Mouse (Mus musculus): ENCODE data around the gene Cops3.
"Not testable (repeated sequence)": the region's sequence is repeated elsewhere in the genome, so short reads cannot be mapped to it uniquely, and the experiment has no call there.

The Cops3 gene

DNA sequence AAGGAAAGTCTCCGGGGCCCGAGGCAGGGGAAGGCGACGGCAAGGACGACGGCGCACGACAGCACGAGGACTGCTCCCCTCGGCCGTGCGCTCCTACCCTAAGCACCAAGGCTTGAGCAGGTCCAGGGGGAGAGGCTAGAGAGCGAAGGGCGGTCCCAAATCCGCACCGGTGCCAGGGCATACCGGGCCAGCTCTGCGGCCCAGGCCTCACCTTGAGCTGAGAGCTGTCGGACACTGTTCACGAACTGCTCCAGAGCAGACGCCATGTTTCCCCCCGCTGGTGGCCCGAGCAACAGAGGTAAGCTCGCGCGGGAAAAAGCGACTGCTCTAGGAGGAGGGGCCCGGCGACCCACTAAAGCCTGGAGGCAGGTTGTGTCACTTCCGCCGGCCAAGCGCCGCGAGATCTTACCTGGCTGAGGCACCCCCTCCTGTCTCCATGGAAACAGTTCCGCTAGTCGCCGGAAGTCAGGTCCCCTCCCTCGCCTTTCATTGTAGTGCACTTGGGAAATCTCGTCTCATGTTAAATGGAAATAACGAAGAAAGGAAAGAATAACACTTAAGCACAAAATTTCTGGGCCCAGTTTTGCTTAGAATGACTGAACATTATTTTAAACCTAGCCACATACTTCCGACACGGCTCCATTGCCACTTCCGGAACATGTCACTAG is at the start of gene Cops3:
Cops3 (minus strand) TSS at position 380 of the 668 bp plus-strand sequence.
- peak; percentile 91 for DNase-seq (ENCODE audit: extremely low spot score, low read depth, low spot score)

DNA sequence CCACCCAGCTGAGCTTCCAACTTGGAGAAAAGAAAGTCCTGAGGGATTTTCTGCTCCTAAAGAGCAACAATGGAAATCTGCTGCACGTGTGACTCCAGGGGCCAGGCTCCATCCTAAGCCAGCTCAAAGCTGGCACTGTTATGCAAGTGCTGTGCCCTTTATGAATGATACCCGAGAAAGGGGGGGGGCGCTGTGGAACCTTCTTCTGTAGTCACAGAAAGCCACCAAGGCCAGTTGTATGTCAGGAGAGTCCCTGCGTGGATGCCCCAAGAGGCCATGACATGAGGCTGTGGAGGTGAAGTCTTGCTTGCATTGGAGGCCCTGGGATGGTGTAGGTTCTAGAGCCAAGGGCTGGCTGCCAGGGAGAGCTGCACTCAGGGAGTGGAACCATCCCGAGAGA is 48.5 kb upstream of the Cops3 start:
- DNase-seq (ENCODE audit: extremely low spot score, low read depth, low spot score), result no peak

DNA sequence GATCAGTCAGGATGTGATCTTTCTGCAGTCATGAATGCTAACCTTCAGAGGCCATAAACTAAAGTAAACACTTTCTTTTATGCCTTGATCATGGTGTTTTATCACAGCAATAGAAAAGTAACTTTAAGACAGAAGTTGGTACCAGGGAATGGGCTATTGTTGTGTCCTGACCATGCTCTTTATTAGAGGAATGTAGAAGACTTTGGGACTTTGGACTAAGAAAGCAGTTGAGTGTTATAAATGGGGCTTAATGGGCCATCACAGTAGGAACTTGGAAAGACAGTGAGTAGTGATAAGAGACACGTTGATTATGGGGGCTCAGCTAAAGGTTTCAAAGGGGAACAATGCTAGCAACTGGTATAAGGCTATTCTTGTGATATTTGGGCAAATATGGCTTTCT is 47.3 kb upstream of the Cops3 start:
- DNase-seq (ENCODE audit: extremely low spot score, low read depth, low spot score), result no peak

DNA sequence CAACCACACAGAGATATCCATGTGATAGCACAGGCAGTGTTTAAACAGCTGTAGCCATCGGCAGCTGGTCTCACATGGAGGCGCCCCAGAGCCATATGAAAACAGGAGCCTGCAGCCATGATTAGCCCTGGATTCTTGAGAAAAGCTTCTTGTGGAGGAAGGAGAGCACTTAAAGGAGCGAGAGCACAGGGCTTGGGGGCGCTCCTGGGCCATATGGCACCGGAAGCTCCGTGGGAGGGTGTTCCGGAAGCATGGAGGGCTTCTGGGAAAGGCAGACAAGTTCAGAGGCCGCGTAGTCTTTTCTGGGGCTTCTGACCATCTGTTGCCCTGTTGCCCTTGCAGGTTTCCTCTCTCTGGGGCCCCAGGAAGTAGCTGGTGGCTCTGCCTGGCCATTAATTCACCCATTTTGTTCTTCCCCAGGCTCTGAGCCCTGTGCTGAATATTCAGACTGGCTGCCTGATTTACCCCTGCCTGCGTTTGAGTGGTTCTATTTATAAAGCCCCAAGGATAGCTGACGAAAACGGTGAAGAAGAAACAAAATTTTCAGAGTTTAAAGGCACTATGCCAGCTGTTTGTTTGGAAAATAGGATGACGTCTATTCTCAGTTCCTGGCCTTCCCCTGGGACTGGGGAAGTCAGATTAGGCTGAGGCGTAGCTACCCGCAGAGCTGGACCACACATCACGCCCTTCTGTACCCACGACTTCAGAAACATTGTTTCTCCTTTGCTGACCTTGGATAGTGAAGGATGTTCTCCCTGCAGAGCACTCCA is 45.8 kb upstream of the Cops3 start:
- no peak for DNase-seq (ENCODE audit: extremely low spot score, low read depth, low spot score)

DNA sequence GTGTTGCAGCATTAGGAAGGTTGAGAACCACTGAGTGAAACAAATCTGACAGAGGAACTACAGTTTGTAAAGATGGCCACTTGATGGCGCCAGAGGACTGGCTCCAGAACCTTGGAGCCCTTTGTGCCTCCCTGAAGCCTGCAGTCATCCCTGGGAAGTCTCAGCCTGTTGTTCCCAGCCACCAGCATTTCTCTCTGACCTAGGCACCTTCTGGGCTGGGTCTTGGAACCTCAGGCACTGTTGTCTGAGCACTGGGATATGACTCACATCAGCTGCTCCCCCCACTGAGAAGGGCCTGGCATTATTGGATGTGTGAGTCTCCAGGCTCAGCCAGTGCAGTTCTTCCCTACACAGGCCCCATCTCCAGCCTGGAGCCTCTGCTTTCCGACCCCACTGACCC is 40.4 kb upstream of the Cops3 start:
- DNase-seq (ENCODE audit: extremely low spot score, low read depth, low spot score), result peak; percentile 76

DNA sequence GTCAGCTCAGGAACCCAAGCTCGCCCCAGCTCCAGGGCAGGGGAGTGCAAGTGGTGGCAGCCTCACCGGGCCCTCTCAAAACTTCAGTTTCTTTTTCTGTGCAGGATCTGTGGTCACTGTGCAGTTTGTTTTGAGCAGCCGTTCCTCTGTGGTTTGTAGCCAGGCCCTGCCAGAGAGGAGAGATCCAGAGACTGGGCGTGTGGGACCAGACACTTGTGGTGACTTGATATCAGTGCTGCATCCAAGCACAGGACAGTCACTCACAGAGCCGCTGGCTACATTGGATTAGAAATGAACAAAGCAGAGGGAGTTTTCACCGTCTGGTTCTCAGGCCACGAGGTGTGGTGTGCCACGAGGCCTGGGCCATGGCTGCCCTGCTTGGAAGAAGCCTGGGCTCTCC is 32.5 kb upstream of the Cops3 start:
- no peak for DNase-seq (ENCODE audit: extremely low spot score, low read depth, low spot score)

DNA sequence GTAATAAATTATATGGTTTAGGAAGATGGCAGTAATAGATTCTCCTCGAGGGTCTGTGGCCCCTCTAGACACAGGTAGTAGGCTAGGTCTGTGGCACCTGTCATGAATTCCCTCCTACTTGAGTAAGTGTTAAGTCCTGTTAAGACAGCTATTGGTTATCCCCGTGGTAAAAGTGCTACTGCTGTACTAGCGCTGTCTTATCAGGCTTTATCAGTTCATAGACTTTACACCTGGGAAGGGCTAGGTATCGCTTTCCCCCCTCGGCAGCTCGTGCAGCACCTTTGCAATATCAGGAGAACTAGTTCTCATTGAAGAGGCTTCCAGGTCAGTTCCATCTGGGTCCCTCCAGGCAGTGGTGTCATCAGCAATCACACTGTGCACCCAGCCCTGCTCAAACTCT is 24.7 kb upstream of the Cops3 start:
- no peak for DNase-seq (ENCODE audit: extremely low spot score, low read depth, low spot score)

DNA sequence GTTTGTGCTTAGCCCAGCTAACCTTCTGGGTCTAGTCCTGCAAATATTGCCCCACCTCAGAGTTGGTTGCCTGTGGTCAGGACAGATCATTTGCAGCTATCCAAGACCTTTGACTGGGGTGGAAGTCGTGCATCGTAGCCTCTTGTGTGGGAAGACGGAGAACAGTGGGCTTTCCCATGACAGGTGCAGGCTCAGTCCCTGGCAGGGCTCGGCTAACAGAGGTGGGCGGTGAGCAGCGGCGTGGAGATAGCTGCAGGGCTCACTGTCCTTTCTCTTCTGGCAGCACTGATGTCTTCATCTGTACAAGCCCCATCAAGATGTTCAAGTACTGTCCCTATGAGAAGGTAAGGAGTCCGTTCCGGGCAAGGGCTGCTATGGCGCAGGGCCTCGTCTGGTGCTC is 20.8 kb upstream of the Cops3 start:
- DNase-seq (ENCODE audit: extremely low spot score, low read depth, low spot score), result no peak

DNA sequence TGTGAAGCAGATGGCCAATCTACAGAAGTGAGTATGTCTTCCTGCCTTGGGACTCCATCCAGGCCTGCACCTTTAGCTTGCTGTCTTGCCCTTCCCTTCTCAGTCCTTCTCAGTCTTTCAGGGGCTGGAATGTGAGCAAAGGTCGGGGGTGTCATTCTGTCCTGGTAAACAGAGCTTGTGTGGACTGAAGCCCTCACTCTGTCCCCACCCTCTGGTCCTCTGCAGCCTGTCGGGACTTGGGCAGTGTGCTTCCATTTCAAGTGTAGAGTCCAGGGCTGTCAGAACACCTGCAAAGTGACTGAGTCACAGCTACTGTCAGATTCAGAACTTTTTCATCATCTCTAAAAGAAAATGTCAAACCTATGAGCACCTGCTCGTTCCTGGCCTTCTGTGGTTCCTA is 13.2 kb upstream of the Cops3 start:
- DNase-seq (ENCODE audit: extremely low spot score, low read depth, low spot score), result no peak

DNA sequence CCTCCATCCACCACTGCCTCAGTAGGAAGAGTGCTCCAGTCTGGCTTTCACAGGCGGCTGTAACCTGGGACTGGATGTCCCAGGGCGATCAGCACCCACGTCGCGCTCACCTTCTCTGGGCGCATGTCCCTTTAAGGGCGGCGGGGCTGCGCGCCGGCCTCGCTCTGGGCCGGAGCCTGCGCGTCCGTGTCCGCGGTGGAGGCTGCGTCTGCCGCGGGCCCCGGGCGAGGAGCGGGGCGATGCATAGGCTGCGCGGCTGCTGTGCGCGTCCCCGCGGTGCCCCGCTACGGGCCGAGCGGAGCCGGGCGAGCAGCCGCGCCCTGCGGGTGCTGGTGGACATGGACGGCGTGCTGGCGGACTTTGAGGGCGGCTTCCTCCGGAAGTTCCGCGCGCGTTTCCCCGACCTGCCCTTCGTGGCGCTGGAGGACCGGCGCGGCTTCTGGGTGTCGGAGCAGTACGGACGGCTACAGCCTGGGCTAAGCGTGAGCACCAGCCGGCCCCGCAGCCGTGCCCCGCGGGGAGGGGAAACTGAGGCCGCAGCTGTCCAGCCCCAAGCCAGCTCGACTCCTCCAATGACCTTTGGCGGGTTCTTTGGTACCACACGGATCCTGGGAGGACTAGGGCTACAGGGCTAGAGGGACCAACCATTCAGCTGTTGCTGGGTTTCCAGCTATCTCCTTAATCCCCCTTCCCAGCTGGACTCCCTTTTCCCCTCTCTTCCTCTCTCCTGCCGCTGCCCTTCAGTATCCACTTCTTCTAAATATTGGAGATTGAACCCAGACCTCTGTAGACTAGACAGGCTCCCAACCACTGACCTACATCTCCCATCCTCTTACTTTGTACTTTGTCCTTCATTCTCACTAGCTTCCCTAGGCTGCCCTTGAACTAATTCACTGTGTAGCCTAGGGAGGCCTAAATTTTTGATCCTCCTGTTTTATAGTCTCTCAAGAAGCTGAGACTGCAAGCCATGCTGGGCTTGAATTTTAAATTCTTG is 8.6 kb upstream of the Cops3 start:
- DNase-seq (ENCODE audit: extremely low spot score, low read depth, low spot score), result no peak

DNA sequence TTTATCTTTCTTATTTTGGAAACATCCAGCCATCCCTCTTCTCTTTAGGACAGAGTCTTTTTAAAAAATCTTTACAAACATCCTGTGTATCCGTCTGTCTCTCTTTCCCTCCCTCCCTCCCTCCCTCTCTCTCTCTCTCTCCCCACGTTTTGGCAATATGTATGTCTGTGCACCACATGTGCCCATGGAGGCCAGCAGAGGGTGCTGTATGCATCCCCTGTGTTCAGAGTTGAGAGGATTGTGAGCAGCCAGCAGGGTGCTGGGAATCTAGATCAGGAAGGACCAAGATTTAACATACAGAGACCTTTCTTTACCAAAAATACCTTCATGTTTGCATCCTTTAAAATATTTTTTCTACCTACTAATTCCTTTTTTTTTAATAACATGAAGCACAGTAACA is 7.5 kb upstream of the Cops3 start:
- DNase-seq (ENCODE audit: extremely low spot score, low read depth, low spot score), result no peak

DNA sequence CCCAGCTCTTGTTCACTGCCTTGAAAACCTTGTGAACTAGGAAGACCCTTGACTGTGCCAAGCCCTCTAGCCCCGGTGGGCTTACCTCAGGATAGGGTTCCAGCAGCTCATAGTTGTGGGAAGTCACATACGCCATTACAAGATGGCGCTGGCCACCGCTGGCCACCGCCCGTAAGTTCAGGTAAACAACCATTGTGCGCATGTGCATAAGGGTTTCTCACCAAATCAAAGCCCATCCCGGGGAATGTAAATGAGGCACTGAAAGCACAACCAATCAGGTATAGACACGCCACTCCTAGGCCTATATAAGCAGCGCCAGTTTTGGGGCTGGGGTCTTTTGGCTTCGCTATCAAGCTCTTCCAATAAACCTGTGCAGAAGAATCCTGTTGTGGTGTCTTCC is 6.7 kb upstream of the Cops3 start:
- no peak for DNase-seq (ENCODE audit: extremely low spot score, low read depth, low spot score)

DNA sequence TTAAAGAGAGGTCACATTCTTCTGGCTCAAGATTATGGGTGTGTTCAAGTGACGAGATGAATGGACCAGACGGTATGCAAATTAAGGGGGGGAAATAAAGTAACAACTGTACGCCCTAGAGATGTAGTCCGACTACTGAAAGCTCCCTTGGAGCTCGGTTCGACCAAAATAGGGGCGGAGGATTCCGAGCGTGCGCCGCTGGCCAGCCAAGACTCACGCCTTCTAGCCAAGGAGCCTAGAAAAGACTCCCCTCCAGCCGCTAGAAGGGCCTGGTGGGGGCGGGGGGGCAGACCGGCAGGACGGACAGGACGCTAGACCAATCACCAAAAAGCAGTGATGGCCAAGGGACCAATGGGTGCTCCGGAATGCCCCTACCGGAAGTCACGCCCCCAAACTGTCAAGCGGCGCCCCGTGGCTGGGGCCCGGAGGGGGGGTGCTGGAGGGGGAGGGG is 605 bp downstream of the Cops3 start, which contains the start of gene Nt5m:
Nt5m (plus strand) TSS at position 440 of the 451 bp plus-strand sequence.
- no peak for DNase-seq (ENCODE audit: extremely low spot score, low read depth, low spot score)

DNA sequence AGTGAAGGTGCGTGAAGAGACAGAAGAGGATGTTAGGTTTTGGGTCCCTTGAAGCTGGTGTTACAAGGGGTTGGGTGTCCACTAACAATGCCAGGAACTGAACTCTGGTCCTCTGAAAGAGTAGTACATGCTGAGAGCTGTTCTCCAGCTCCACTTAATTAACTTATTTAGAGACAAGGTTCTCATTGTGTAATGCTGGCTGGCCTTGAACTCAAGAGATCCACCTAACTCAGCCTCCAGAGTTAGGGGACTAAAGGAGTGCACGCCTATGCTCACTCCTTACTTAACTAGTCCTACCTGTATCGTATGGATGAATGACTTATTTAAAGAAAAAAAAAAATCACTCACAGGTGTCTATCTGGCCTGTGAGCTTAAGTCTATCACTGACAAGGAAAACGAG is 1.2 kb downstream of the Cops3 start:
- DNase-seq (ENCODE audit: extremely low spot score, low read depth, low spot score), result no peak

DNA sequence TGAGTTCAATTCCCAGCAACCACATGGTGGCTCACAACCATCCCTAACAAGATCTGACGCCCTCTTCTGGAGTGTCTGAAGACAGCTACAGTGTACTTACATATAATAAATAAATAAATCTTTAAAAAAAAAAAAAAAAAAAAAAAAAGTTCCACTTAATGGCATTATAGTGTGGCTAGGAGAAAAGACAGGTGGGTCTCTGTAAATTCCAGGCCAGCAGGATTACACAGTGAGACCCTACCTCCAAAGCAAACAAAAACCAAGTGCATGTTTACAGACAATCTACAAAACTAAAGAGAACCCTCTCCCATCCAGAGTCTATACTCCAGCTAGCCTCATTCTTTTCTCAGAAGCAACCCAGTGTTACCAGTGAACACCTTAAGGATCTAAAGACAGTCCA is 1.8 kb downstream of the Cops3 start:
- not testable (repeated sequence) for DNase-seq (ENCODE audit: extremely low spot score, low read depth, low spot score)

DNA sequence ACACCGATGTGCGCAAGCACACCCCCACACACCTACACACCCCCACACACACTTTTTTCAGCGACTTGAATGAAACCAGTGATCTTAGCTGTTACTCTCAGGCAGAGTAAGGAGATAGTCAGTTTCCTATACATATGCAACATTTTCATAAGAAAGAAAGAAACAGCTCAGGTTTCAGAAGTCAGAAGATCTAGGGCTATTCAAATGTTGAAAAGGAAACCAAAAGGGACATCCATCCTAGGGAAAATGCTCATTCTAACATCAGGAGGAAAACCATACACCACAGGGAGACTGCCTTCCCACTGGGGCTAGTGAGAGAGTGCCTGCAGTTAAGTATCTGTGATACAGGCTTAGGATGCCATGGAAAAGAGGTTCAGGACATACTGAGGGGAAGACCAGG is 18.0 kb downstream of the Cops3 start:
- DNase-seq (ENCODE audit: extremely low spot score, low read depth, low spot score), result no peak

DNA sequence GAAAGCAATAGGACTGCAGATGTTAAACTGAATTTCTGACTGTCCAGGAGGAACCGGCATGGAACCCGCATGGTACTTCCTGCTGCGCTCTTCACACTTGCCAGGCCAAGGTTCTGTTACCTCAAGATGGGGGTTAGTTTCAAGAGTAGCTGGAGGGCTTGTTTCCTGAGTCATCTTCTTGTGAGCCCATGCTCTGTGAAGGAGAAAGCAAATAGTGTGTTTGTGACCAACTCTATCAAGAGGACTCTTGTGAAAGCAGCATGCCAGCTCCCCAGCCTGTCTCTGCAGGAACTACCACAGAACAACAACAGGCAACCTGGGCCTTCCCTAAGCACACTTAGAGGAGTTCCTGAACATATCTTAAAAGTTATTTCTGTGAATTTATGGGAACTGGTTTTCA is 21.7 kb downstream of the Cops3 start:
- DNase-seq (ENCODE audit: extremely low spot score, low read depth, low spot score), result no peak

DNA sequence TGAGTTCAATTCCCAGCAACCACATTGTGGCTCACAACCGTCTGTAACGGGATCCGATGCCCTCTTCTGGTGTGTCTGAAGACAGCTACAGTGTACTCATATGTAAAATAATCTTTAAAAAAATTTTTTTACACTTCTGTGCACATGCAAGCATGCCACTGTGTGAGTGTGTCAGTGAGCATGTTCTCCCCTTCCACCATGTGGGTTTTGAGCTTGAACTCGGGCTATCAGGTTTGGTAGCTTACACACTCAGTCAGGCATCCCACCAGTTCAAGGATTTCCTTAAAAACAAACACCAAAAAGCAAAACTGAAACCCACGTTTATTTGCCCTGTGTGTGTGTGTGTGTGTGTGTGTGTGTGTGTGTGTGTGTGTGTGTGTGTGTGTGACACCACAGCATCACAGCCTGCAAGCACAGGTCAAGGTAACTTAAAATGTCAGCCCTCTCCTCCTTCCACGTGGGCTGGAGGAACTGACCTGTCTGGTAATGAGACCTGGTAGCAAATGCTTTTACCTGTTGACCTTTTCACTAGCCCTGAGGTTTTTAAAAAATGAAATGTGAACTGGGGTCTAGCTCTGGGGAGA is 24.1 kb downstream of the Cops3 start:
- DNase-seq (ENCODE audit: extremely low spot score, low read depth, low spot score), result no peak

DNA sequence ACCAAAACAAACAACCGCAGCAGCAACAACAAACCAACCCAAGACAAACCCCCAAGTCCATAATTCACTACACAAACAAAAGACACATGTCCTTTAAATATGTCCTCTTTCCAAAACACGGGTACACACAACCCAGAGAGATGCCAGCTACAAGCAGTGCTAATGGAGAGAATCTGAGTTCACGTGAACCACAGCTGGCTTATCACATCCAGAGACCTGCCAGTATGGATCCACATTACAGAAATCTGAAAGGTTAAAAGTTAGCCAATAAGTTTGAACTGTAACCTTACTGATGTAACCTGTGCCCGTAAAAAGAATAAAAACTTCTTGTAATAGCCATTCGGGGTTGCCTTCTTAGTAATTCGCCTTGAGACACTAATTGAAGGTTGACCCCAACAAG is 24.7 kb downstream of the Cops3 start:
- no peak for DNase-seq (ENCODE audit: extremely low spot score, low read depth, low spot score)

DNA sequence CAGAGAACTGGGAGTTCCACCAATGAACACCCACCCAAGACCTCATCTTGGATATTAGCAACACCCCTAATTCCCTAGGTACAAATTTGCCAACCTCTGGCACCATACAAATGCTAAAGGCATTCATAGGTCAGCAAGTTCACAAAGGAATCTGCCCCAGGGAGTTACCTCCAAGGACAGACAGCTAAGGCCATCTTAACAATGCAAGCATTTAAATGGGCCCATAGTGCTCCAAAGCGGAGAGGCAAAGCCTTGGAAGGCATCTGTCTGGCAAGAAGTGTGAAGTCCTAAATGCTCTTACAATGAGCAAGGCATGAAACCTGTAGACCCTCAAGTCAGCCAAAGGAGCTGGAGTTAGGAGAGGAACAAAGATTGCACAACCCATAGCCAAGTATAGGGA is 25.3 kb downstream of the Cops3 start:
- DNase-seq (ENCODE audit: extremely low spot score, low read depth, low spot score), result no peak

DNA sequence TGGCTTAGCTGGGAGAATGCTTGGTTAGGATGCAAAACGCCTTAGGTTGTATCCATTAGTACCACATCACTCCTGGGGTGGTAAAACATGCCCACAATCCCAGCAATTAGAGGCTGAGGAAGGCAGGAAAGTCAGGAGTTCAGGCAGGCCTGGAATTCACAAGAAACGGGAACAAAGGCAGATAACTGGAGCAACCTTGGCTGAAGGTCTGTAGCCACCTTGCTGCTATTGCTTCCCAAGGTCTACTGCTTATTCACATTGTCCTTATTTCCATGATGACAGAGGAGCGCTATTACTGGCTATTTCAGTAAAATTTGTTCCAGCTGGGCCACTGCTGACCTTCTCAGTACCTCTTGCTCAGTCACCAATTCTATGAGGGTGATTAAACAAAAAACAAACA is 26.4 kb downstream of the Cops3 start:
- no peak for DNase-seq (ENCODE audit: extremely low spot score, low read depth, low spot score)
